ENCODE assay signal across 9 mouse cellular contexts in genomic region chr15:5915261-5915660, GRCm38 (mm10).
DNase-seq lines count a peak whose midpoint lies in the region; ATAC-seq and TF ChIP-seq lines count a peak whose summit lies in the region.
"Had no signal": no experiment of that assay in that cellular context is flagged by ENCODE, and none has a peak within 500 bp of the region (broad histone marks: within the 10 kb centered on the region; RNA-seq: fewer than 3 reads in every experiment).

No protein-coding gene starts in this region.

- peak; percentile 67 for DNase-seq in heart, postnatal 0 days (ENCODE audit: low spot score)
- DNase-seq in testis, postnatal 10 days (ENCODE audit: low spot score) = peak; percentile 47
- DNase-seq in testis, postnatal 14 days (ENCODE audit: low spot score) = no peak
- DNase-seq in brain, embryonic 14.5 days (ENCODE audit: low read depth) = peak; percentile 77
- DNase-seq in kidney, postnatal 14 days = peak; percentile 50
- peak; percentile 45 for DNase-seq in retina, postnatal 1 day
- no peak for DNase-seq in forebrain, embryonic 10.5 days (ENCODE audit: extremely low spot score, low spot score)

- H3K9ac ChIP-seq in heart, postnatal 0 days (replicated peaks; ENCODE audit: low read depth, low read length) = no peak overlapping the region
- H3K9ac ChIP-seq in heart, embryonic 11.5 days (ENCODE audit: low read depth, low read length) = no peak overlapping the region
- H3K9ac ChIP-seq: neural tube, embryonic 13.5 days had no signal

- H3K4me1 ChIP-seq in heart, postnatal 0 days (ENCODE audit: control insufficient read depth, insufficient read depth) = no peaks in the 10 kb centered on the region
- H3K4me1 ChIP-seq in heart, embryonic 11.5 days (ENCODE audit: control insufficient read depth, insufficient read depth, low read length) = no peaks in the 10 kb centered on the region
- H3K4me1 ChIP-seq in forebrain, embryonic 10.5 days = no peaks in the 10 kb centered on the region
- H3K4me1 ChIP-seq: neural tube, embryonic 13.5 days had no signal

- no peak overlapping the region for H3K4me2 ChIP-seq in heart, postnatal 0 days (ENCODE audit: low read depth, low read length)
- no peak overlapping the region for H3K4me2 ChIP-seq in heart, embryonic 11.5 days
- H3K4me2 ChIP-seq: neural tube, embryonic 13.5 days had no signal

- no peak for TF ChIP-seq EP300 in heart, postnatal 0 days (IDR thresholded peaks at IDR 0.05; ENCODE audit: low read depth)

- no peaks in the 10 kb centered on the region for H3K9me3 ChIP-seq in heart, postnatal 0 days (replicated peaks; ENCODE audit: control insufficient read depth, low read length)
- H3K9me3 ChIP-seq in heart, embryonic 11.5 days (replicated peaks; ENCODE audit: control insufficient read depth, low read length) = no peaks in the 10 kb centered on the region
- H3K9me3 ChIP-seq in forebrain, embryonic 10.5 days = no peaks in the 10 kb centered on the region
- H3K9me3 ChIP-seq: neural tube, embryonic 13.5 days had no signal

- no peak for TF ChIP-seq POLR2A in brain, embryonic 14.5 days (IDR thresholded peaks at IDR 0.05; ENCODE audit: borderline replicate concordance, extremely low read depth, insufficient read depth, insufficient read length, poor library complexity, severe bottlenecking)

- H3K27ac ChIP-seq in heart, postnatal 0 days (ENCODE audit: low read depth) = no peak overlapping the region
- H3K27ac ChIP-seq in heart, embryonic 11.5 days (ENCODE audit: low read depth, low read length) = no peak overlapping the region
- H3K27ac ChIP-seq in forebrain, embryonic 10.5 days = no peak overlapping the region
- H3K27ac ChIP-seq: neural tube, embryonic 13.5 days had no signal

- peak; percentile 73 for TF ChIP-seq CTCF in heart, postnatal 0 days (IDR thresholded peaks at IDR 0.05; ENCODE audit: low read depth)
- TF ChIP-seq CTCF in brain, embryonic 14.5 days (IDR thresholded peaks at IDR 0.05; ENCODE audit: borderline replicate concordance, extremely low read depth, insufficient read depth, insufficient read length) = peak; percentile 56; the same call in 1 of the 2 replicates

- no peaks in the 10 kb centered on the region for H3K27me3 ChIP-seq in heart, postnatal 0 days (ENCODE audit: control insufficient read depth, insufficient read depth, low read length)
- H3K27me3 ChIP-seq in heart, embryonic 11.5 days (ENCODE audit: control insufficient read depth, insufficient read depth, low read length) = no peaks in the 10 kb centered on the region
- H3K27me3 ChIP-seq in forebrain, embryonic 10.5 days (ENCODE audit: poor library complexity, severe bottlenecking) = no peaks in the 10 kb centered on the region
- H3K27me3 ChIP-seq: neural tube, embryonic 13.5 days had no signal

- 8% methylated on average over 2 of the region's 2 CpGs for WGBS in heart, postnatal 0 days
- WGBS in heart, embryonic 11.5 days (ENCODE audit: insufficient replicate concordance) = 10% methylated on average over 2 of the region's 2 CpGs
- WGBS in forebrain, embryonic 10.5 days = 26% methylated on average over 2 of the region's 2 CpGs

- ATAC-seq in heart, postnatal 0 days (ENCODE audit: insufficient read depth, low read depth) = no peak
- ATAC-seq in heart, embryonic 11.5 days (replicated peaks; ENCODE audit: insufficient number of reproducible peaks, low FRiP score, low TSS enrichment) = no peak

- no peaks in the 10 kb centered on the region for H3K36me3 ChIP-seq in heart, postnatal 0 days (replicated peaks; ENCODE audit: control insufficient read depth, insufficient read depth, low read length)
- no peaks in the 10 kb centered on the region for H3K36me3 ChIP-seq in heart, embryonic 11.5 days (ENCODE audit: control insufficient read depth, insufficient read depth, low read length)
- no peaks in the 10 kb centered on the region for H3K36me3 ChIP-seq in forebrain, embryonic 10.5 days (replicated peaks)
- H3K36me3 ChIP-seq: neural tube, embryonic 13.5 days had no signal

- no peak overlapping the region for H3K4me3 ChIP-seq in heart, postnatal 0 days (ENCODE audit: low read depth, low read length)
- no peak overlapping the region for H3K4me3 ChIP-seq in heart, embryonic 11.5 days (ENCODE audit: low read depth, low read length)
- H3K4me3 ChIP-seq in forebrain, embryonic 10.5 days = no peak overlapping the region
- H3K4me3 ChIP-seq: neural tube, embryonic 13.5 days had no signal

Comparison
In these comparisons a context has a peak if more than half of its experiments do, and no peak if none do; other contexts are left out.
1. DNase-seq: peak in heart, postnatal 0 days (single experiment), testis, postnatal 10 days (single experiment), brain, embryonic 14.5 days (single experiment), kidney, postnatal 14 days (single experiment) and retina, postnatal 1 day (single experiment); none in testis, postnatal 14 days (single experiment) and forebrain, embryonic 10.5 days (single experiment).